Mouse (Mus musculus) spleen, postnatal 14 days (tissue): ENCODE data around the gene Opcml.

ENCODE experiments used
- DNase-seq, 2 experiments: peaks; one replicate each; pipeline ENCODE4 v3.0.0; 2021 to 2022; ENCODE audit warnings: low spot score in 2 of 2

The Opcml gene

GRCm38 (mm10) chr9:28937163-28937562 is 1146.6 kb downstream of the Opcml start:
- no peak for DNase-seq

DNA sequence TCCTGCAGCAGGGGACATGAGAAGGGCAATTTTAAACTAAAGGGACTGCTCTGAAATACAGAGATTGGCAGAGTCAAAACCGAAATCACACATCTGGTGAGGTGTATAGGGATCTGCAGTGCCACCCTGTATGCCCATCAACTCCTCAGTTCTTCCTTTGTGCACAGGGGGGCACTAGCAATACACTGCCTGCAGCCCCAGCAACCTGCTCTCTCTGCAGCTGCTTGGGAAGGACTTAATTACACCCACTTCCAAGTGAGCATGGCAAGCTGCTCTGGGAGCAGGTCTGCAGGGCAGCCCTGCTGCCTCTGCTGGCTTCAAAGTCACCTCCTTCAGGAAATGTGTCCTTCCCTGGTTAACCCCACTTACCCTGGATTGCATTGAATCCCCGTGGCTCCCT is 1147.4 kb downstream of the Opcml start:
- DNase-seq, result no peak

DNA sequence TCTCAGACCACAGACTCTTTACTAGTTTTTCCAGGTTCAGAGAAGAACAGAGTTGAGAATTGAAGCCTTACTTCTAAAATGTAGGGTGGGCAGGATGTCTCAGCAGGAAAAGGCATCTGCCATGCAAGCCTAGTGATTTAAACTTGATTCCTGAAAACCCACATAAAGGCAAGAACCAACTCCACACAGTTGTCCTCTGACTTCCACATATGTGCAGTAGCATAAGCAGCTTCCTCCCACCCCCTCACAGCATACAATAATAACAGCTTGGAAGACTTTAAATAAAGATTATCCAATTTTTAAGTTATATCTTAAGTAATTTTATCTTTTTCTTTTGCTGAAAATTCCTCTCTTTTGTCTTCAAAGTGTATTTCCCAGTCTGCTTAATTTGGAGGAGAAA is 1150.3 kb downstream of the Opcml start:
- DNase-seq, result no peak

DNA sequence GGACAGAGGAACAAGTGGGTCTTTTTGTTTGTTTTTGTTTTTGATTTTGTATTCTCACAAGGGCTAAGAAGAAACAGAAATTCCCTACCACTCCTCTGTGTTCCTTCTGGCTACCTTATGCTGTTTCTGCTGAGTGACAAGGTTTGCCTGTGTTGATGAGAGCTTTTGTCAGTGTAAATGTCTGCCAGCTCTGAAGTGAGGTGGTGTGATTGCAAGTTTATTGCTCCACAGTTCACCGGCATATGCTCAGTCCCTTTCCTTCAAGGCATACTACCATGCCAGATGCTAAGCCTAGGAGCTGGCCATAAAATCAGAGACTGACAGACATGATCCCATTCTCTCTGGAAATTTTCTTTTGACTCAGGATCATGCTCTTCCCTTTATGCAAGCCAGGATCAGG is 1178.9 kb downstream of the Opcml start:
- no peak for DNase-seq
